In the genomic region with DNA sequence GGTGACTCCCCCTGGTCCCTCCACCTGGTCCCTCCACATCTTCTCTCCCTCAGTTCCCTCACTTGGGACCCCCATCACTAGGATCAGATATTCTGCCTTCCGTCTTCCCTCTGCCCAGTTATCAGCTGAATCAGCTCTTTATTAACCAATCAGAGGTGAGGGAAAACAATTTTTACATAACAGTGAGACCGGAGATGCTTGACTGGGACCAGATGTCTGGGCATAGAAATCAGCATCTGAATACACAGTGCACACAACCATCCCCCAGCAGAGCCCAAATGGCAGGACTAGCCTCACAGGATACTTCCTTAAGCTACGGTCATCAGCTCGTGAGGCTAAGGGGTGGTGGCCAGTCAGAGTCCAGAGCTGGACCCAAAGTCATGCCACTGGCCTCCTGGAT, we compare ENCODE assay signal across 28 mouse cellular contexts. TPM values are rescaled to one million over a fixed set of nuclear protein-coding genes. Genes with fewer than 3 reads are reported as not detected.
DNase-seq lines count a peak whose midpoint lies in the region; ATAC-seq and TF ChIP-seq lines count a peak whose summit lies in the region.
"Had no signal": no experiment of that assay in that cellular context is flagged by ENCODE, and none has a peak within 500 bp of the region (broad histone marks: within the 10 kb centered on the region; RNA-seq: fewer than 3 reads in every experiment).

No protein-coding gene starts in this region.

- H3K9ac ChIP-seq in forebrain, embryonic 14.5 days (ENCODE audit: low read length), result no peak overlapping the region
- H3K9ac ChIP-seq in forebrain, embryonic 11.5 days (ENCODE audit: low read length), result no peak overlapping the region
- H3K9ac ChIP-seq in lung, embryonic 14.5 days, result no peak overlapping the region
- H3K9ac ChIP-seq in ES-E14 (ENCODE audit: insufficient read depth, low read depth, low read length, poor library complexity, severe bottlenecking), result peak overlapping the region; percentile 64
- H3K9ac ChIP-seq in embryonic facial prominence, embryonic 14.5 days (ENCODE audit: low read depth, low read length), result no peak overlapping the region
- H3K9ac ChIP-seq: embryonic facial prominence, embryonic 13.5 days; kidney, embryonic 15.5 days; limb, embryonic 13.5 days; liver, embryonic 13.5 days; lung, embryonic 15.5 days; midbrain, embryonic 12.5 days had no signal

- in situ Hi-C loops in ES-E14 (cut with MboI; ENCODE audit: low sequenced_read_pairs in 2 of 2, unreplicated experiment in 2 of 2), result no loop called here

- DNase-seq in forebrain, embryonic 14.5 days (ENCODE audit: low spot score), result peak; percentile 39
- no peak for DNase-seq in forebrain, embryonic 11.5 days (ENCODE audit: low spot score)
- peak; percentile 9 for DNase-seq in lung, embryonic 14.5 days
- DNase-seq in lung, postnatal 36 days, result no peak
- DNase-seq in ES-E14 (ENCODE audit: low read depth, low spot score), result peak; percentile 54
- DNase-seq in embryonic facial prominence, embryonic 14.5 days (ENCODE audit: low spot score), result peak; percentile 19
- no peak for DNase-seq in left cerebral cortex, adult 2 months (ENCODE audit: extremely low spot score in 1 of 2, low spot score in 2 of 2)
- DNase-seq: adrenal gland, postnatal 25 days; cerebellum, adult 18-20 months; cerebellum, postnatal 25 days; heart, postnatal 10 days; liver, embryonic 13.5 days; right cerebral cortex, postnatal 4 days had no signal

- H3K4me2 ChIP-seq in forebrain, embryonic 14.5 days (ENCODE audit: low read length), result no peak overlapping the region
- H3K4me2 ChIP-seq in forebrain, embryonic 11.5 days (ENCODE audit: low read depth, low read length, severe bottlenecking), result no peak overlapping the region
- no peak overlapping the region for H3K4me2 ChIP-seq in lung, embryonic 14.5 days
- no peak overlapping the region for H3K4me2 ChIP-seq in embryonic facial prominence, embryonic 14.5 days (ENCODE audit: low read depth, low read length)
- H3K4me2 ChIP-seq: embryonic facial prominence, embryonic 13.5 days; heart, embryonic 11.5 days; kidney, embryonic 15.5 days; limb, embryonic 13.5 days; liver, embryonic 13.5 days; lung, embryonic 15.5 days; midbrain, embryonic 12.5 days had no signal

- 0 out of 2 replicates have a peak, but pooled peaks have one; percentile 45 for ATAC-seq in forebrain, embryonic 14.5 days
- no peak for ATAC-seq in forebrain, embryonic 11.5 days (replicated peaks; ENCODE audit: low FRiP score)
- ATAC-seq in lung, embryonic 14.5 days (ENCODE audit: insufficient read depth), result no peak
- ATAC-seq in embryonic facial prominence, embryonic 14.5 days (ENCODE audit: low read depth), result no peak
- ATAC-seq in erythroblast, adult 5-6 weeks (replicated peaks; ENCODE audit: low FRiP score, poor library complexity, severe bottlenecking), result no peak
- ATAC-seq: hindbrain, embryonic 16.5 days; intestine, postnatal 0 days had no signal

- WGBS in forebrain, embryonic 14.5 days, result 57% methylated on average over 4 of the region's 4 CpGs
- WGBS in forebrain, embryonic 11.5 days, result 62% methylated on average over 4 of the region's 4 CpGs
- WGBS in lung, embryonic 14.5 days, result 47% methylated on average over 4 of the region's 4 CpGs
- 32% methylated on average over 4 of the region's 4 CpGs for whole genome bisulfite sequencing in embryonic facial prominence, embryonic 14.5 days

- intact Hi-C loops in left cerebral cortex, adult 2 months (cut with DNase I), result no loop called here

- H3K4me1 ChIP-seq in forebrain, embryonic 14.5 days (ENCODE audit: control insufficient read depth, insufficient read depth, low read length), result peaks cover 12% of the 10 kb centered on the region; the same call in 1 of the 2 replicates
- H3K4me1 ChIP-seq in forebrain, embryonic 11.5 days (replicated peaks; ENCODE audit: control insufficient read depth, insufficient read depth, low read length), result no peaks in the 10 kb centered on the region; the same call in 1 of the 2 replicates
- H3K4me1 ChIP-seq in lung, embryonic 14.5 days (ENCODE audit: insufficient read depth), result peaks cover 1% of the 10 kb centered on the region; the same call in 1 of the 2 replicates
- H3K4me1 ChIP-seq in ES-E14 (ENCODE audit: control insufficient read depth in 2 of 2, insufficient read depth in 2 of 2, low read length in 2 of 2, poor library complexity in 1 of 2), result peaks cover 10 to 26% of the 10 kb centered on the region in 2 experiments
- H3K4me1 ChIP-seq in embryonic facial prominence, embryonic 14.5 days (ENCODE audit: control insufficient read depth, insufficient read depth, low read length), result peaks cover 3% of the 10 kb centered on the region; the same call in 1 of the 2 replicates
- H3K4me1 ChIP-seq: kidney, embryonic 15.5 days; liver, embryonic 13.5 days had no signal

- H3K27ac ChIP-seq in forebrain, embryonic 14.5 days (ENCODE audit: low read depth, low read length), result no peak overlapping the region
- H3K27ac ChIP-seq in forebrain, embryonic 11.5 days (ENCODE audit: low read depth, low read length), result no peak overlapping the region
- no peak overlapping the region for H3K27ac ChIP-seq in lung, embryonic 14.5 days (ENCODE audit: low read depth)
- peak overlapping the region; percentile 91 for H3K27ac ChIP-seq in ES-E14 (ENCODE audit: insufficient read depth, low read depth, low read length, poor library complexity, severe bottlenecking)
- H3K27ac ChIP-seq in embryonic facial prominence, embryonic 14.5 days (replicated peaks; ENCODE audit: low read depth, low read length), result no peak overlapping the region
- H3K27ac ChIP-seq in left cerebral cortex, adult 2 months, result no peak overlapping the region
- H3K27ac ChIP-seq: kidney, embryonic 15.5 days; limb, embryonic 13.5 days; liver, embryonic 13.5 days; lung, embryonic 15.5 days; macrophage; midbrain, embryonic 12.5 days had no signal

- no peak overlapping the region for H3K4me3 ChIP-seq in forebrain, embryonic 14.5 days (ENCODE audit: low read depth, low read length)
- H3K4me3 ChIP-seq in forebrain, embryonic 11.5 days (ENCODE audit: low read depth, low read length), result no peak overlapping the region
- no peak overlapping the region for H3K4me3 ChIP-seq in lung, embryonic 14.5 days (ENCODE audit: low read depth, low read length)
- peak overlapping the region in 1 of 2 experiments; percentile 40; a peak in 2 of 4 replicates for H3K4me3 ChIP-seq in ES-E14 (ENCODE audit: insufficient read depth in 1 of 2, low read depth in 1 of 2, low read length in 2 of 2, poor library complexity in 1 of 2, severe bottlenecking in 1 of 2)
- no peak overlapping the region for H3K4me3 ChIP-seq in embryonic facial prominence, embryonic 14.5 days (ENCODE audit: low read depth, low read length)
- no peak overlapping the region for H3K4me3 ChIP-seq in left cerebral cortex, adult 2 months
- H3K4me3 ChIP-seq: embryonic facial prominence, embryonic 13.5 days; kidney, embryonic 15.5 days; limb, embryonic 13.5 days; liver, embryonic 13.5 days; lung, embryonic 15.5 days; midbrain, embryonic 12.5 days had no signal

- H3K36me3 ChIP-seq in forebrain, embryonic 14.5 days (ENCODE audit: control insufficient read depth, insufficient read depth, low read length), result no peaks in the 10 kb centered on the region
- H3K36me3 ChIP-seq in forebrain, embryonic 11.5 days (ENCODE audit: control insufficient read depth, insufficient read depth, low read length), result no peaks in the 10 kb centered on the region
- no peaks in the 10 kb centered on the region for H3K36me3 ChIP-seq in lung, embryonic 14.5 days (ENCODE audit: insufficient read depth)
- no peaks in the 10 kb centered on the region for H3K36me3 ChIP-seq in ES-E14 (ENCODE audit: control insufficient read depth, insufficient read depth, low read length, poor library complexity, severe bottlenecking)
- H3K36me3 ChIP-seq in embryonic facial prominence, embryonic 14.5 days (ENCODE audit: control insufficient read depth, insufficient read depth, low read length), result no peaks in the 10 kb centered on the region
- H3K36me3 ChIP-seq: embryonic facial prominence, embryonic 13.5 days; kidney, embryonic 15.5 days; limb, embryonic 13.5 days; liver, embryonic 13.5 days; lung, embryonic 15.5 days; midbrain, embryonic 12.5 days had no signal

- no peaks in the 10 kb centered on the region for H3K9me3 ChIP-seq in forebrain, embryonic 14.5 days (replicated peaks; ENCODE audit: control insufficient read depth, low read length)
- no peaks in the 10 kb centered on the region for H3K9me3 ChIP-seq in forebrain, embryonic 11.5 days (ENCODE audit: control insufficient read depth, low read length)
- H3K9me3 ChIP-seq in lung, embryonic 14.5 days (ENCODE audit: low read depth, low read length), result no peaks in the 10 kb centered on the region
- H3K9me3 ChIP-seq in ES-E14 (ENCODE audit: control insufficient read depth, insufficient read depth, low read depth, low read length), result no peaks in the 10 kb centered on the region
- no peaks in the 10 kb centered on the region for H3K9me3 ChIP-seq in embryonic facial prominence, embryonic 14.5 days (ENCODE audit: control insufficient read depth, low read length)
- H3K9me3 ChIP-seq: embryonic facial prominence, embryonic 13.5 days; kidney, embryonic 15.5 days; limb, embryonic 13.5 days; liver, embryonic 13.5 days; lung, embryonic 15.5 days; midbrain, embryonic 12.5 days had no signal

- TF ChIP-seq CTCF in lung, embryonic 14.5 days (IDR thresholded peaks at IDR 0.05; ENCODE audit: low read depth), result no peak
- TF ChIP-seq CTCF in left cerebral cortex, adult 2 months (IDR thresholded peaks at IDR 0.05), result no peak

- H3K27me3 ChIP-seq in forebrain, embryonic 14.5 days (replicated peaks; ENCODE audit: control insufficient read depth, insufficient read depth, low read length), result no peaks in the 10 kb centered on the region
- H3K27me3 ChIP-seq in forebrain, embryonic 11.5 days (ENCODE audit: control insufficient read depth, insufficient read depth, low read length), result no peaks in the 10 kb centered on the region
- no peaks in the 10 kb centered on the region for H3K27me3 ChIP-seq in lung, embryonic 14.5 days (ENCODE audit: insufficient read depth, low read length)
- H3K27me3 ChIP-seq in embryonic facial prominence, embryonic 14.5 days (replicated peaks; ENCODE audit: control insufficient read depth, insufficient read depth, low read length), result no peaks in the 10 kb centered on the region
- H3K27me3 ChIP-seq: embryonic facial prominence, embryonic 13.5 days; kidney, embryonic 15.5 days; limb, embryonic 13.5 days; liver, embryonic 13.5 days; lung, embryonic 15.5 days; midbrain, embryonic 12.5 days had no signal

RNA-seq across cellular contexts. Expression of gene Ndufa10, which starts 41.6 kb away (rescaled TPM):
- polyA plus RNA-seq in forebrain, embryonic 14.5 days (2014; fragmentation: Nextera tagmentation; extraction: Ambion mirVana), result 304 and 311 TPM in 2 replicates
- polyA plus RNA-seq in forebrain, embryonic 11.5 days (2014; fragmentation: Nextera tagmentation; extraction: Ambion mirVana), result 262 and 271 TPM in 2 replicates
- 265 and 268 TPM in 2 replicates for polyA plus RNA-seq in lung, embryonic 14.5 days (2014; fragmentation: Nextera tagmentation; extraction: Ambion mirVana)
- 123 and 136 TPM in 2 replicates for total RNA-seq in ES-E14 (2012; rRNA removed)
- polyA plus RNA-seq in embryonic facial prominence, embryonic 14.5 days (2014; fragmentation: Nextera tagmentation; extraction: Ambion mirVana), result 256 and 284 TPM in 2 replicates
- total RNA-seq in erythroblast, adult 5-6 weeks (2015; ENCODE audit: low replicate concordance), result 47.2 and 55.0 TPM in 2 replicates
- 14.1 and 42.1 TPM in 2 replicates for total RNA-seq in erythroblast, adult 5-6 weeks (2017; ENCODE audit: low replicate concordance)
- total RNA-seq in left cerebral cortex, adult 2 months (2021), result 100 to 1,000 TPM; 223 to 229 TPM

RNA-seq across cellular contexts. Expression of gene Olfr1416, which starts 52.8 kb away (rescaled TPM):
- polyA plus RNA-seq in forebrain, embryonic 14.5 days (2014; fragmentation: Nextera tagmentation; extraction: Ambion mirVana), result not detected in 2 replicates
- not detected in 2 replicates for polyA plus RNA-seq in forebrain, embryonic 11.5 days (2014; fragmentation: Nextera tagmentation; extraction: Ambion mirVana)
- not detected in 2 replicates for polyA plus RNA-seq in lung, embryonic 14.5 days (2014; fragmentation: Nextera tagmentation; extraction: Ambion mirVana)
- not detected in 2 replicates for total RNA-seq in ES-E14 (2012; rRNA removed)
- 0.03 TPM in 1 of 2 replicates, not detected in the other for polyA plus RNA-seq in embryonic facial prominence, embryonic 14.5 days (2014; fragmentation: Nextera tagmentation; extraction: Ambion mirVana)
- total RNA-seq in erythroblast, adult 5-6 weeks (2015; ENCODE audit: low replicate concordance), result not detected in 2 replicates
- total RNA-seq in erythroblast, adult 5-6 weeks (2017; ENCODE audit: low replicate concordance), result not detected in 2 replicates
- not detected for total RNA-seq in left cerebral cortex, adult 2 months (2021)
- total RNA-seq: adrenal gland, postnatal 25 days; CH12.LX; gastrocnemius, postnatal 4 days; heart, postnatal 10 days; layer of hippocampus, postnatal 14 days; left cerebral cortex, postnatal 14 days had no signal
- polyA plus RNA-seq: embryonic facial prominence, embryonic 13.5 days; heart, embryonic 11.5 days; hindbrain, embryonic 16.5 days; intestine, postnatal 0 days; kidney, embryonic 15.5 days; large intestine, adult 2 months; limb, embryonic 13.5 days; liver, embryonic 13.5 days; lung, embryonic 15.5 days; macrophage; midbrain, embryonic 12.5 days had no signal

Comparison
In these comparisons a context has a peak if more than half of its experiments do, and no peak if none do; other contexts are left out.
1. DNase-seq: peak in forebrain, embryonic 14.5 days (single experiment), lung, embryonic 14.5 days (single experiment), ES-E14 (single experiment) and embryonic facial prominence, embryonic 14.5 days (single experiment); none in forebrain, embryonic 11.5 days (single experiment), lung, postnatal 36 days (single experiment) and left cerebral cortex, adult 2 months (0 of 2).